Mouse (Mus musculus): ENCODE measurements at regions not wholly inside any gene's neighbourhood (a gene's known extent, or its start where the extent isn't known, plus 50 kb on each side); places are given as distances from the start of the nearest gene placed in this dataset.

GRCm38 (mm10) chr11:56442381-56442780 lies 401.6 kb upstream of the Nmur2 start:
- H3K27ac ChIP-seq = no peak overlapping the region
- no peak for TF ChIP-seq CTCF (conservative IDR thresholded peaks at IDR 0.05)
- H3K4me3 ChIP-seq = no peak overlapping the region
- no peak for DNase-seq (ENCODE audit: low spot score in 2 of 2)

- TF ChIP-seq CTCF (conservative IDR thresholded peaks at IDR 0.05) = no peak
- DNase-seq (ENCODE audit: low spot score in 2 of 2) = no peak
- no peak overlapping the region for H3K4me3 ChIP-seq
- H3K27ac ChIP-seq = no peak overlapping the region
Measured at GRCm38 (mm10) chr11:56441071-56441470, 400.3 kb upstream of the Nmur2 start.

GRCm38 (mm10) chr11:56431089-56431488 lies 390.3 kb upstream of the Nmur2 start:
- no peak overlapping the region for H3K27ac ChIP-seq
- TF ChIP-seq CTCF (conservative IDR thresholded peaks at IDR 0.05) = no peak
- no peak overlapping the region for H3K4me3 ChIP-seq
- DNase-seq (ENCODE audit: low spot score in 2 of 2) = no peak

- no peak for DNase-seq (ENCODE audit: low spot score in 2 of 2)
- TF ChIP-seq CTCF (conservative IDR thresholded peaks at IDR 0.05) = no peak
- Histone ChIP-seq H3K27ac (no peak overlapping the region), H3K4me3 (no peak overlapping the region)
Measured at GRCm38 (mm10) chr11:56384761-56385160, 344.0 kb upstream of the Nmur2 start.

GRCm38 (mm10) chr11:56377535-56377934 lies 336.7 kb upstream of the Nmur2 start:
- no peak overlapping the region for H3K4me3 ChIP-seq
- no peak overlapping the region for H3K27ac ChIP-seq
- no peak for DNase-seq (ENCODE audit: low spot score in 2 of 2)
- no peak for TF ChIP-seq CTCF (conservative IDR thresholded peaks at IDR 0.05)

GRCm38 (mm10) chr11:56374329-56374728 lies 333.5 kb upstream of the Nmur2 start:
- DNase-seq (ENCODE audit: low spot score in 2 of 2) = no peak
- TF ChIP-seq CTCF (conservative IDR thresholded peaks at IDR 0.05) = peak; percentile 62
- H3K27ac ChIP-seq = peak overlapping the region; percentile 69
- H3K4me3 ChIP-seq = no peak overlapping the region

- TF ChIP-seq CTCF (conservative IDR thresholded peaks at IDR 0.05) = no peak
- DNase-seq (ENCODE audit: low spot score in 2 of 2) = no peak
- H3K27ac ChIP-seq = peak overlapping the region; percentile 69
- no peak overlapping the region for H3K4me3 ChIP-seq
Measured at GRCm38 (mm10) chr11:56373624-56374023, 332.8 kb upstream of the Nmur2 start.

GRCm38 (mm10) chr11:56357690-56358089 lies 316.9 kb upstream of the Nmur2 start:
- no peak for TF ChIP-seq CTCF (conservative IDR thresholded peaks at IDR 0.05)
- Histone ChIP-seq H3K4me3 (no peak overlapping the region), H3K27ac (no peak overlapping the region)
- no peak for DNase-seq (ENCODE audit: low spot score in 2 of 2)

- no peak for TF ChIP-seq CTCF (conservative IDR thresholded peaks at IDR 0.05)
- DNase-seq (ENCODE audit: low spot score in 2 of 2) = no peak
- H3K4me3 ChIP-seq = no peak overlapping the region
- H3K27ac ChIP-seq = peak overlapping the region; percentile 39; the same call in 1 of the 2 replicates
Measured at GRCm38 (mm10) chr11:56351798-56352366, 311.1 kb upstream of the Nmur2 start.

GRCm38 (mm10) chr11:56351231-56351630 lies 310.4 kb upstream of the Nmur2 start:
- H3K4me3 ChIP-seq = no peak overlapping the region

GRCm38 (mm10) chr11:56349766-56350165 lies 309.0 kb upstream of the Nmur2 start:
- no peak overlapping the region for H3K4me3 ChIP-seq
- no peak overlapping the region for H3K27ac ChIP-seq
- no peak for DNase-seq (ENCODE audit: low spot score in 2 of 2)
- TF ChIP-seq CTCF (conservative IDR thresholded peaks at IDR 0.05) = no peak

More at GRCm38 (mm10) chr11:56351231-56351630, 310.4 kb upstream of the Nmur2 start:
- no peak for TF ChIP-seq CTCF (conservative IDR thresholded peaks at IDR 0.05)
- peak overlapping the region; percentile 39; the same call in 1 of the 2 replicates for H3K27ac ChIP-seq
- no peak for DNase-seq (ENCODE audit: low spot score in 2 of 2)

GRCm38 (mm10) chr11:56348408-56348807 lies 307.6 kb upstream of the Nmur2 start:
- Histone ChIP-seq H3K4me3 (no peak overlapping the region), H3K27ac (peak overlapping the region; percentile 55; the same call in 1 of the 2 replicates)
- no peak for TF ChIP-seq CTCF (conservative IDR thresholded peaks at IDR 0.05)
- peak in 1 of 2 experiments; percentile 26 for DNase-seq (ENCODE audit: low spot score in 2 of 2)

GRCm38 (mm10) chr11:56343083-56343482 lies 302.3 kb upstream of the Nmur2 start:
- TF ChIP-seq CTCF (conservative IDR thresholded peaks at IDR 0.05) = no peak
- no peak for DNase-seq (ENCODE audit: low spot score in 2 of 2)
- Histone ChIP-seq H3K4me3 (no peak overlapping the region), H3K27ac (no peak overlapping the region)

- no peak for DNase-seq (ENCODE audit: low spot score in 2 of 2)
- Histone ChIP-seq H3K27ac (no peak overlapping the region), H3K4me3 (no peak overlapping the region)
- TF ChIP-seq CTCF (conservative IDR thresholded peaks at IDR 0.05) = no peak
Measured at GRCm38 (mm10) chr11:56341731-56342130, 300.9 kb upstream of the Nmur2 start.

Measured in layer of hippocampus, adult 2 months (tissue).